Mouse (Mus musculus) kidney, adult 2 months (tissue): ENCODE measurements at regions not wholly inside any gene's neighbourhood (a gene's known extent, or its start where the extent isn't known, plus 50 kb on each side); places are given as distances from the start of the nearest gene placed in this dataset.

Experiments
- DNase-seq: peaks from one replicate; pipeline ENCODE4 v3.0.0; 2021
- H3K27ac ChIP-seq: fragments of 200-500 bp; 2 replicates; pipeline ENCODE4 v1.5.1; 2012; ENCODE audit warnings: low read depth, low read length, control low read depth, inconsistent platforms; ENCODE audit not compliant: insufficient read depth
- H3K27me3 ChIP-seq: fragments of 200-500 bp; replicated peaks from 2 replicates; pipeline ENCODE4 v1.6.1; 2012; ENCODE audit warnings: mild to moderate bottlenecking, moderate library complexity, low read length, inconsistent platforms; ENCODE audit not compliant: control insufficient read depth, insufficient read depth
- H3K36me3 ChIP-seq: fragments of 200-500 bp; 2 replicates; pipeline ENCODE4 v1.6.1; 2012; ENCODE audit warnings: mild to moderate bottlenecking, moderate library complexity, low read length, inconsistent platforms; ENCODE audit not compliant: control insufficient read depth, insufficient read depth
- H3K4me1 ChIP-seq: fragments of 200-500 bp; 2 replicates; pipeline ENCODE4 v1.6.1; 2011; ENCODE audit warnings: low read length; ENCODE audit not compliant: control insufficient read depth, insufficient read depth
- H3K4me3 ChIP-seq: fragments of 200-500 bp; 2 replicates; pipeline ENCODE4 v1.5.1; 2011; ENCODE audit warnings: mild to moderate bottlenecking, low read depth, low read length, control low read depth; ENCODE audit not compliant: insufficient read depth
- CTCF ChIP-seq: fragments of 200-500 bp; conservative IDR thresholded peaks from 2 replicates; pipeline ENCODE4 v1.5.1; 2011; ENCODE audit warnings: low read depth, mild to moderate bottlenecking, control low read depth, low read length, moderate library complexity, mixed read lengths; ENCODE audit not compliant: insufficient read depth, insufficient read length
- POLR2A ChIP-seq: fragments of 200-500 bp; IDR thresholded peaks from one replicate; pipeline ENCODE4 v1.6.1; 2011; ENCODE audit warnings: low read depth, low read length, control low read depth
- WGBS: fragments of 180-500 bp; shearing (Covaris S2); methylation state at CpG from one replicate; pipeline ENCODE4 v1.1.7; 2018; 5-methylcytosine and 5-hydroxymethylcytosine counted together

DNA sequence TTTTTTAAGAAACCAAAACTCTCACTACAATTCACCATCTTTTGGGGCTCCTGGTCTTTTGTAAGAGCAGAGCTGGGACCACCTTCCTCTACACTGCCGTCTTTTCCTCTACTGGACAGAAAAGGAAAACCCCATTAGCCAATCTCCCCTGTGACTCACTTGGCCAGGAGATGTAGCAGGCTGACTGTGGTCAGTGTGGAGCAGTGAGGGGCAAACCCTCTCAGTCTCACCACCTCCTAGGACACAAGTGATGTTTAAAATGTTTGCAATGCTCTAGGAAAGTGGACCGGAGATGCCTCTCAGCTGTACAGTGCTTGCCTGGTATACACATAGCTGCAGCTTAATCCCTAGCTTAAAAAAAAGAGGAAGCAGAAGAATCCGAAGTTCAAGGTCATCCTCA lies 63.0 kb upstream of the Daam1 start:
- no peak for TF ChIP-seq CTCF
- Histone ChIP-seq H3K27ac (no peak overlapping the region), H3K36me3 (no peaks in the 10 kb centered on the region), H3K27me3 (no peaks in the 10 kb centered on the region), H3K4me1 (no peaks in the 10 kb centered on the region), H3K4me3 (no peak overlapping the region)
- no peak for DNase-seq
- whole genome bisulfite sequencing, result 48% methylated on average over 3 of the region's 3 CpGs

- H3K27ac ChIP-seq, result peak overlapping the region; percentile 59; the same call in 1 of the 2 replicates
- DNase-seq, result peak; percentile 83
- H3K4me1 ChIP-seq, result no peaks in the 10 kb centered on the region
- H3K27me3 ChIP-seq, result no peaks in the 10 kb centered on the region
- WGBS, result 2% methylated on average over 12 of the region's 12 CpGs
- TF ChIP-seq CTCF, result peak; percentile 97
- no peak for TF ChIP-seq POLR2A
- H3K4me3 ChIP-seq, result no peak overlapping the region; the same call in 1 of the 2 replicates
- no peaks in the 10 kb centered on the region for H3K36me3 ChIP-seq
Measured at GRCm38 (mm10) chr12:71768471-71768870, 62.4 kb upstream of the Daam1 start.

DNA sequence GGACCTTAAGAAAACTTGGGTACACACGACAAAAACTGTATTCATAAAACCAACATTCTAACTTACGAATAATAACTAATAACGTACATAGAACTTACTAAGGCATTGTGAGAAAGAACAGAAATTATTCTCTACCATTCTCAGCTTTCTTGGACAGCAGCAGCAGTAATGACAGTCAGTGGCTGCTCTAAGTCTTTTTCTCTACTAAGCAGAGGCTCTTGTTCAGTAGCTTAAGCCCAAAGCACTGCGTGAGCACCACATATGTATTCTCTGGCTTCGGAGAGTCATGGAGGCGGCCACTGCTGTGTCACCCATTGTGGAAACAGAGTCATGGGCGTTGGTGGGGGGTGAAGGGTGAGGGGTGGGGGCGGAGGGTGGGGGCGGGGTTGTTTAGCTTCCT lies 62.0 kb upstream of the Daam1 start:
- no peaks in the 10 kb centered on the region for H3K36me3 ChIP-seq
- no peak for DNase-seq
- no peaks in the 10 kb centered on the region for H3K27me3 ChIP-seq
- no peaks in the 10 kb centered on the region for H3K4me1 ChIP-seq
- 24% methylated on average over 9 of the region's 9 CpGs for WGBS
- TF ChIP-seq CTCF, result no peak
- peak overlapping the region; percentile 59; the same call in 1 of the 2 replicates for H3K27ac ChIP-seq
- H3K4me3 ChIP-seq, result no peak overlapping the region

- Histone ChIP-seq H3K27me3 (no peaks in the 10 kb centered on the region), H3K36me3 (no peaks in the 10 kb centered on the region), H3K27ac (no peak overlapping the region), H3K4me1 (no peaks in the 10 kb centered on the region), H3K4me3 (no peak overlapping the region)
- TF ChIP-seq POLR2A (no peak), CTCF (no peak)
- no peak for DNase-seq
- WGBS, result 52% methylated on average over 6 of the region's 6 CpGs
Measured at GRCm38 (mm10) chr12:71769302-71769701, 61.6 kb upstream of the Daam1 start.

GRCm38 (mm10) chr12:71773891-71774290 lies 57.0 kb upstream of the Daam1 start:
- H3K4me3 ChIP-seq, result no peak overlapping the region
- DNase-seq, result no peak
- H3K27me3 ChIP-seq, result no peaks in the 10 kb centered on the region
- WGBS, result 75% methylated on average over 9 of the region's 9 CpGs
- no peaks in the 10 kb centered on the region for H3K4me1 ChIP-seq
- H3K36me3 ChIP-seq, result no peaks in the 10 kb centered on the region
- TF ChIP-seq POLR2A, result no peak
- TF ChIP-seq CTCF, result no peak
- no peak overlapping the region for H3K27ac ChIP-seq

DNA sequence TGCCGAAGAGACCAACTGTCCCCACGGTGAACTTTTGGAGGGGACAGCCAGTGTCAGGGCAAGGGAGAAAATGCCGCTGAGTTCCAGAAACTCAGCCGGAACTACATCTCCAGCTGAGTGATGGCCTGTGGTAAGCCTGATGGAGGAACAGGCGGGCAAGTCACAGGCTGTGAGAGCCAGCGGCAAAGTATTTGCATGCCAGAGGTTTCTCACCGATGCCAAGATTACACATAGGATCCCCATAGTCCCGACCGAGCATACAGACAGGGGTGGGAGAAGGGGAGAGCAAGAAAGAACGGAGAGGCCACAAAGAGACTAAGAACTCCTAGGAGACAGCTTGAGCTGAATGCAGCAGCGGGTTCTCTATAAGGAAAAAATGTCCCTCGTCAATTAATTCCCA lies 55.8 kb upstream of the Daam1 start:
- Histone ChIP-seq H3K27me3 (no peaks in the 10 kb centered on the region), H3K4me3 (no peak overlapping the region), H3K27ac (no peak overlapping the region), H3K4me1 (no peaks in the 10 kb centered on the region), H3K36me3 (no peaks in the 10 kb centered on the region)
- TF ChIP-seq CTCF, result no peak
- TF ChIP-seq POLR2A, result no peak
- WGBS, result 91% methylated on average over 12 of the region's 12 CpGs
- no peak for DNase-seq

- Histone ChIP-seq H3K27me3 (no peaks in the 10 kb centered on the region; the same call in 1 of the 2 replicates), H3K4me1 (no peaks in the 10 kb centered on the region), H3K4me3 (no peak overlapping the region), H3K27ac (no peak overlapping the region), H3K36me3 (no peaks in the 10 kb centered on the region)
- TF ChIP-seq POLR2A (no peak), CTCF (no peak)
- WGBS, result 45% methylated on average over 14 of the region's 14 CpGs
- no peak for DNase-seq
Measured at GRCm38 (mm10) chr12:71778137-71778536, 52.7 kb upstream of the Daam1 start.

GRCm38 (mm10) chr12:71778948-71779347 lies 51.9 kb upstream of the Daam1 start:
- Histone ChIP-seq H3K27ac (no peak overlapping the region), H3K27me3 (no peaks in the 10 kb centered on the region; the same call in 1 of the 2 replicates), H3K36me3 (no peaks in the 10 kb centered on the region), H3K4me1 (no peaks in the 10 kb centered on the region), H3K4me3 (no peak overlapping the region)
- WGBS, result 81% methylated on average over 3 of the region's 3 CpGs
- TF ChIP-seq CTCF (no peak), POLR2A (no peak)
- DNase-seq, result no peak
